Mouse (Mus musculus) intestine, embryonic 14.5 days (tissue): ENCODE data around the gene Atp2a2. TPM values are rescaled to one million over a fixed set of nuclear protein-coding genes. Genes with fewer than 3 reads are reported as not detected.
A peak's percentile ranks its signal among the peaks of the same experiment; 100 is the strongest.

Source experiments
- ATAC-seq: fragments of 200-750 bp; cut with Nextera tagmentation; replicated peaks from 2 replicates; pipeline ENCODE4 v1.8.0; 2017; ENCODE audit warnings: low read depth, moderate number of reproducible peaks, moderate TSS enrichment, moderate library complexity; ENCODE audit not compliant: low FRiP score, low TSS enrichment
- DNase-seq: peaks from one replicate; pipeline ENCODE4 v3.0.0-alpha.2; 2018; ENCODE audit warnings: low spot score
- H3K27ac ChIP-seq: fragments of 300-500 bp; sonication (generic); 2 replicates; pipeline ENCODE4 v1.5.1; 2014; ENCODE audit warnings: low read depth, mild to moderate bottlenecking, control low read depth
- H3K27me3 ChIP-seq: fragments of 300-500 bp; sonication (generic); replicated peaks from 2 replicates; pipeline ENCODE4 v1.6.1; 2014; ENCODE audit warnings: low read length, control low read depth; ENCODE audit not compliant: control insufficient read depth, insufficient read depth
- H3K36me3 ChIP-seq: fragments of 300-500 bp; sonication (generic); 2 replicates; pipeline ENCODE4 v1.6.1; 2014; ENCODE audit warnings: low read length, control low read depth; ENCODE audit not compliant: control insufficient read depth, insufficient read depth
- H3K4me1 ChIP-seq: fragments of 300-500 bp; sonication (generic); replicated peaks from 2 replicates; pipeline ENCODE4 v1.6.1; 2014; ENCODE audit warnings: low read length, control low read depth, mixed read lengths; ENCODE audit not compliant: control insufficient read depth, insufficient read depth
- H3K4me2 ChIP-seq: fragments of 300-500 bp; sonication (generic); 2 replicates; pipeline ENCODE4 v1.6.1; 2014; ENCODE audit warnings: low read length
- H3K4me3 ChIP-seq: fragments of 300-500 bp; sonication (generic); 2 replicates; pipeline ENCODE4 v1.5.1; 2014; ENCODE audit warnings: low read depth, low read length, control low read depth, mixed read lengths
- H3K9ac ChIP-seq: fragments of 300-500 bp; sonication (generic); 2 replicates; pipeline ENCODE4 v1.6.1; 2014; ENCODE audit warnings: mild to moderate bottlenecking, low read length
- H3K9me3 ChIP-seq: fragments of 300-500 bp; sonication (generic); 2 replicates; pipeline ENCODE4 v1.6.1; 2016; ENCODE audit warnings: low read length, control low read depth; ENCODE audit not compliant: control insufficient read depth
- WGBS: fragments of 180-500 bp; shearing (Covaris S2); extraction: QIAGEN DNeasy Blood & Tissue Kit; methylation state at CpG from one replicate; pipeline ENCODE4 v1.1.7; 2014; 5-methylcytosine and 5-hydroxymethylcytosine counted together
- polyA plus RNA-seq: library from polyadenylated mRNA; unstranded; fragments of >200 nt; fragmentation: Nextera tagmentation; extraction: Ambion mirVana; gene quantifications from 2 replicates; pipeline ENCODE4 v1.2.1, GENCODE M21; 2014

Atp2a2 gene
- polyA plus RNA-seq, 1 experiment from 2014 or later: 43.4 TPM

- Histone ChIP-seq H3K27ac (peak overlapping the region; percentile 16; the same call in 1 of the 2 replicates), H3K9me3 (no peaks in the 10 kb centered on the region), H3K9ac (no peak overlapping the region), H3K4me1 (peaks cover 50% of the 10 kb centered on the region), H3K4me3 (no peak overlapping the region), H3K36me3 (no peaks in the 10 kb centered on the region), H3K27me3 (no peaks in the 10 kb centered on the region), H3K4me2 (no peak overlapping the region)
- no peak for DNase-seq
- no peak for ATAC-seq
- WGBS: 42% methylated on average over 14 of the region's 14 CpGs
Observed at GRCm38 (mm10) chr5:122525238-122525931, 23.4 kb upstream of the Atp2a2 start.

- no peak for DNase-seq
- H3K36me3 ChIP-seq: no peaks in the 10 kb centered on the region
- peaks cover 45% of the 10 kb centered on the region for H3K4me1 ChIP-seq
- H3K27ac ChIP-seq: peak overlapping the region; percentile 16; the same call in 1 of the 2 replicates
- no peaks in the 10 kb centered on the region for H3K9me3 ChIP-seq
- H3K9ac ChIP-seq: no peak overlapping the region
- 51% methylated on average over 4 of the region's 4 CpGs for WGBS
- H3K4me2 ChIP-seq: no peak overlapping the region
- no peak overlapping the region for H3K4me3 ChIP-seq
- ATAC-seq: no peak
- H3K27me3 ChIP-seq: no peaks in the 10 kb centered on the region
Observed at GRCm38 (mm10) chr5:122524854-122525237, 22.8 kb upstream of the Atp2a2 start.

DNA sequence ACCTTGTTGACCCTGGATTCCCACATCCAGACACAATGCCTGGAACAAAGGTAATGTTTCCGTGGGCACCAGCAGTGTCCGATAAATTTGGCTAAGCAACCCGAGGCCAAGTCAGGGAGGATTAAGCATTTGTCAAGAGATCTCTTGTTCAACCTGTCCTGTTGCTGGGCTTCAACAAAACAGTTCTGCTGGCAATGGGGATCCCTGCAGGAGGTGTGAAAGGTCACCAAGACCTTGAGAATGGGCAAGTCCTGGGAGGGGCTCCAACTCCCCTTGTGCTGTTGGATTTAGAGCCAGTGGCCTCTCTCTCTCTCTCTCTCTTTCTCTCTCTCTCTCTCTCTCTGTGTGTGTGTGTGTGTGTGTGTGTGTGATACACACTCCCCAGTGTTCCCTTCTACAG is 22.2 kb upstream of the Atp2a2 start:
- Histone ChIP-seq H3K4me3 (no peak overlapping the region), H3K9me3 (no peaks in the 10 kb centered on the region), H3K36me3 (no peaks in the 10 kb centered on the region), H3K27me3 (no peaks in the 10 kb centered on the region), H3K4me2 (no peak overlapping the region), H3K4me1 (peaks cover 42% of the 10 kb centered on the region), H3K9ac (no peak overlapping the region), H3K27ac (no peak overlapping the region)
- DNase-seq (no peak), ATAC-seq (no peak)
- WGBS: 61% methylated on average over 3 of the region's 3 CpGs

DNA sequence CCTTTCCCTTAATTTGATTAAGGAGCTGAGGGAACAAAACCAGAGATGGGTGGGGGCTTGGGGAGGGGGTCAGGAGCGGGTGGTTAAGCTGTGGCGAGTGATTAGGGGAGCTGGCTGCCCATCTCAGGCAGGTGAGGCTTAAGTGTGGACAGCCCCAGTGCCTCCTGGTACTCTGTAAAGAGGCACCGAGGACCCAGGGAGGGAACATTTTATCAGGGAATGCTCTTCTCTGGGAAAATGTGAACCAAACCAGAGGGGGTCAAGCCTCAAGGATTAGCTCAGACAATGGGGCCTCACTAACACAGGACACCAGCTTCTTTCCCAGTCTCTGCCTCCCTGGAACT is 19.1 kb upstream of the Atp2a2 start:
- Histone ChIP-seq H3K36me3 (no peaks in the 10 kb centered on the region), H3K27ac (no peak overlapping the region), H3K9ac (no peak overlapping the region), H3K4me1 (peaks cover 29% of the 10 kb centered on the region), H3K4me3 (no peak overlapping the region), H3K4me2 (no peak overlapping the region), H3K27me3 (no peaks in the 10 kb centered on the region), H3K9me3 (no peaks in the 10 kb centered on the region)
- 57% methylated on average over 3 of the region's 3 CpGs for WGBS
- DNase-seq (no peak), ATAC-seq (no peak)

GRCm38 (mm10) chr5:122520254-122521129 is 18.5 kb upstream of the Atp2a2 start:
- Histone ChIP-seq H3K4me2 (no peak overlapping the region), H3K4me1 (peaks cover 24% of the 10 kb centered on the region), H3K9me3 (no peaks in the 10 kb centered on the region), H3K4me3 (no peak overlapping the region), H3K9ac (no peak overlapping the region), H3K27me3 (no peaks in the 10 kb centered on the region), H3K27ac (no peak overlapping the region), H3K36me3 (no peaks in the 10 kb centered on the region)
- WGBS: 51% methylated on average over 23 of the region's 23 CpGs
- DNase-seq (no peak), ATAC-seq (no peak)

GRCm38 (mm10) chr5:122519043-122519660 is 17.1 kb upstream of the Atp2a2 start:
- Histone ChIP-seq H3K9ac (no peak overlapping the region), H3K27me3 (no peaks in the 10 kb centered on the region), H3K4me1 (peaks cover 14% of the 10 kb centered on the region), H3K4me3 (no peak overlapping the region), H3K9me3 (no peaks in the 10 kb centered on the region), H3K36me3 (no peaks in the 10 kb centered on the region), H3K27ac (no peak overlapping the region; the same call in 1 of the 2 replicates), H3K4me2 (no peak overlapping the region)
- 43% methylated on average over 7 of the region's 7 CpGs for WGBS
- no peak for DNase-seq
- ATAC-seq: 0 out of 2 replicates have a peak, but pooled peaks have one; percentile 34

DNA sequence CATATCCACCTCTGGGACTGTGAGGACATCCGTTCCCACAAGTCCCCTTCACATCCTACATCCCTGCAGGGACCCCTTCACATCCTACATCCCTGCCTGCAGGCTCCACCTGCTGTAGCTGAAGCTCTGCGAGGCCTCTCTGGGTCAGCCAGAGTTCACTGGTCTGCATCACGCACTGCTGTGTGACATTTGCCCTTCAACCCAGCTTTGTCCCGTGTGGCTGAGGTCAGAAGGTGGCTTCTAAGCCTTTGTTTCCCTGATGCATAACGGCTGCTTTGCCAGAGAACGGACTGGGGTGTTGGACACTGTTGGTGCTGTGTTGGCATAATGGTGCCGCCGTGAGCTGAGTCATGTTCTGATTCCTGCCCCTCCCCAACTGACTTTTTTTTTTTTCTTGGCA is 16.2 kb upstream of the Atp2a2 start:
- no peak overlapping the region for H3K27ac ChIP-seq
- H3K9ac ChIP-seq: no peak overlapping the region
- peaks cover 22% of the 10 kb centered on the region for H3K4me1 ChIP-seq
- H3K4me3 ChIP-seq: no peak overlapping the region
- 40% methylated on average over 8 of the region's 8 CpGs for WGBS
- no peaks in the 10 kb centered on the region for H3K27me3 ChIP-seq
- no peak overlapping the region for H3K4me2 ChIP-seq
- DNase-seq (no peak), ATAC-seq (no peak)
- no peaks in the 10 kb centered on the region for H3K36me3 ChIP-seq
- H3K9me3 ChIP-seq: no peaks in the 10 kb centered on the region

DNA sequence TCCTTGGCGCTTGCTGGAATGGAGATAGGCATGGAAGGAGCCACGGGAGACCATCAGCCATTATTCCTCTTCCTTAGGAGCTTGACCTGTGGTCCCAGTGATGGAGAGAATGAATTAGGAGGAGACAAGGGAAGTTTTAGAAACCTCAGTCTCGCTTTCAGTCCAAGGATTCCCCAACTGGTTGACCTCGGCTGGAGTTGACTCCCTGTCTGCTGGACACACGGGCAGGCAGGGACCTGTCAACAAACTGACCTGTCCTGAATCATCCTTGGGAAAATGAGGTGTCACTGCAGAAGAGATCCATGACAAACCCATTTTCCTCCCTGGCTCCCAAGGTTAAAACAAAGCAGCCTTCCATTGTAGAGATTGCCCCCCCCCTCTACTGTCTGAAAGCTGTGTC is 14.9 kb upstream of the Atp2a2 start:
- H3K9me3 ChIP-seq: no peaks in the 10 kb centered on the region
- H3K27ac ChIP-seq: no peak overlapping the region
- no peak overlapping the region for H3K9ac ChIP-seq
- H3K36me3 ChIP-seq: no peaks in the 10 kb centered on the region
- no peak overlapping the region for H3K4me2 ChIP-seq
- ATAC-seq (no peak), DNase-seq (no peak)
- no peaks in the 10 kb centered on the region for H3K27me3 ChIP-seq
- WGBS: 87% methylated on average over 5 of the region's 5 CpGs
- peaks cover 26% of the 10 kb centered on the region for H3K4me1 ChIP-seq
- no peak overlapping the region for H3K4me3 ChIP-seq
